Mouse (Mus musculus): ENCODE data around the gene Syne1. TPM values are rescaled to one million over a fixed set of nuclear protein-coding genes. Genes with fewer than 3 reads are reported as not detected.

Gene Syne1
- polyA plus RNA-seq, 1 experiment = 29.8 TPM

DNA sequence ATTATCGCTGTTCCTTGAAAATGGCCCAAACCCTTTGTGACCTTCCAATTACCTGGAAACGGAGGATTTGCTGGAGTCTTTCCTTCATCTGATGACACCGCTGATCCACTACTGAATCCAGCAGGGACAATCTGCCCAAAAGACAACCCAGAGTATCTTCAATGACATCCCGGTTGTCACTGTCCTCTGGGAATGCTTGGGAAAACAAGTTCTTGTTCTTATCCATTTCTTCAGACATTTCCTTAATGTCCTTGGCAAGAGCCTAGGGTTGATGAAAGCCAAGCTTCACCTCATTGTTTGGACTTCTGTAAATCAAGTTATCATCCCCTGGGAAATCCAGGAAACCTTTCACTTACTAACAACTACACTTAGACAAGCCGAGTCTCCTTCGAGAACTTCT lies 398.2 kb downstream of the Syne1 start:
- DNase-seq (ENCODE audit: low read depth) = no peak

DNA sequence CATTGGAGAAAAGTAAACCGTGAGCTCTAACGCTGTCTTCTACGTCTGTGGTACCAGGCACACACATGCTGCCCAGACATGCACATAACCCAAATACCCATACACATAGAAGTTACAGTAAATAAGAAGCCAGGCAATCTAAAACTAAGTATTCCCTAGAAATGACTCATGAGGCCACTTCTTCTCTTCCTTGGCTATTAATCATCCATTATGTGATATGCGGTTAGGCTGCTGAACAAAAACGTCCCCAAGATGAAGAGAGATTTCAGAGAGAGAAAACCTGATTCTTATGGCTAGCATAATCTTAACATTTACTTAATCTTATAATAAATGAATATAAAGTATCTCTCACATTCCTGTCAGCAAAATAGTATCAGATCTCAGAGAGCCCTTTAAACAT lies 409.8 kb downstream of the Syne1 start:
- DNase-seq (ENCODE audit: low read depth) = no peak

DNA sequence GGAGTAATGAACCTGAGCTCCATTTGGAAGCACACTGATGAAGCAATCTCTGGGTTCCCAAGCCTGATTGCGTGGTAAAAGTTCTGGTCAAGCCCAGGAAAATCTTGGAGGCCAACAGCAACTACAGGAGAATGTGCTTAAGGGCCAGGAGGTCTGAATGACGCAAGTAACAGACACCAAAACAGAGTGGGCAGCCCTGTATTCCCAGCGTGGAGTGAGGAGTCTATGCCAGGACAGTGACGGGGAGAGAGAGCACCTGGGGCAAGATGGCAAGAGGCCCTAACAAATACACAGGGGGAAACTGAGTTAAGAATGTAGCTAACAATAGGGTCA lies 411.4 kb downstream of the Syne1 start:
- no peak for DNase-seq (ENCODE audit: low read depth)

DNA sequence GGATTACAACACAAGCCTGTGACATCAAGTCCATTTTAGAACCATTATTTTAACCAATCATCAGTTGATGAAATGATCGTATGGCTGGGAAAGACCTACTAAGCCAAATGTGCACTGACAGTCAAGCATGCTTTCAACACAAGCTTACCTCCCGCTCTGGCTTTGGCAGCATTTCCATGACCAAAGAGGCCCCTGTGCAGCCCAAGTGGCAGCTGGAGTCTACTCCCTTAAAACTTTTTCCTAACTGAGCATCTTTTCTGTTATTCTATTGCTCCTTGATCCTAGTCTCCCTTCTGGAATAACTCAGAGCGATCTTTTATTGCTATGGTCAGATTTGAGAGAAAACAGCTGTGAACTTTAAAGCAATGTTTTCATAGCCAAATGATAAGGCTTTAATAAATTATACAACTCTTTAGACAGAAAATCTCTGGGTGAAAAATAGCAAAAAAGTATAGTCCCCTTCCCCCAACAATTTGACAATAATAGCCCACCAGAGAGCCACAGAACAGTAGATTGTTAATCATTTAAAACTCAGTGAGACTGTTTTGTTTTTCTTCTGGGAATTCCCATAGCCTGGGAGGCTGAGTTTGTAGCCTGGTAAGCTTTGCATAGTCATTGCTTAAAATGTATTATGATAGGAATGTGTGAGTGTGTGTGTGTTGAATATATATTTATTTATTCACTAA lies 411.9 kb downstream of the Syne1 start:
- DNase-seq (ENCODE audit: low read depth) = no peak

DNA sequence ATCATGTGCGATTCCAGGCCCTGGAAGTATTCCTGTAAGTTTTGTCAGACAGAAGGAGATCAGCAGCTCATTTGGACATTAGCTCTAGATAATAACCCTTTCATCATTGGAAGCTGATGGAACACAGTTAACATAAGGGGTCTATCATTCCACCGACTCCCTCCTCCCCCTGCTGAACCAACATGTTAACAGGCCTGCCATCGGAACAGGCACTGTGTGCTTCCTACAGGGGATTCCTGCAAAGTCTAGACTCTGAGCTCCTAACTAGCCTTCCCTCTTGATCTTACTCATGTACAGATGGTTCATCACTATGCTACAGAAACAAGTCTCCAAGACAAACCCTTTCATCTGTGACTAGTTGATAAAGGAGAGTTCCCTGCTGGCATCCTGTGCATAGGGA lies 419.2 kb downstream of the Syne1 start:
- no peak for DNase-seq (ENCODE audit: low read depth)

DNA sequence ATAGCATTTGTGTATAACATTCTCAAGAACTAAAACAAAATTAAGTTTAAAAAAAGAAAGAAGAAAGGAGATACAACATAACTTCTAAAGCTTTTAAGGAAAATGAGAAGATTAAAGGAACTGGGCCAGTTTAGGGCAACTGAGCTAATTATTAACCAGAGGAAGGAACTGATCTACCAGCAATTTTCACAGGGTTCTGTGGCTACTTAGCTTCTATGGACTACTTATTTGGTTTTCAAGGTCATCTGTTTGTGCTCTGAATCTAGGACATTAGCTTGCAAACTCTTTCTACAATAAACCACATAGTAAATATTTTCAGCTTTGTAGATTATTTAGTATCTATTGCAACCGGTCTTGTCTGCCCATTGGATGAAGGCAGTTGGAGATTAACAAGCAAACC lies 420.8 kb downstream of the Syne1 start:
- no peak for DNase-seq (ENCODE audit: low read depth)

DNA sequence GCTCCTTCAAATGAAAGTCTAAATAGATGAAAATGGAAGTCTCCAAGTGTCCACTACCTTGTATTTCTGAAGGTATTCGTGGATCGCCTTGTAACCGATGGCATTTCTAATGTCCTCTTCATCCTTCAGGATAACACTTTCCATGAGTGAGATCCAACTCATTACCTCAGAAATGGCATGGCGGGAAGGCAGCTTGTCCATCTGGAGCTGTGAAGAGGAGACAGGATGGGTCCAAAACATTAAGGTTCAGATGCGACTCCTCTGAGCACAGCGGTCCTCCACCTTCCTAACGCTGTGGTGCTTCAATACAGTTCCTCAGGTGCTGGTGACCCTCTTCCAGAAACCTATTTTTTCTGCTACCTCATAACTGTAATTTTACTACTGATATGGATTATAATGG lies 426.5 kb downstream of the Syne1 start:
- no peak for DNase-seq (ENCODE audit: low read depth)

DNA sequence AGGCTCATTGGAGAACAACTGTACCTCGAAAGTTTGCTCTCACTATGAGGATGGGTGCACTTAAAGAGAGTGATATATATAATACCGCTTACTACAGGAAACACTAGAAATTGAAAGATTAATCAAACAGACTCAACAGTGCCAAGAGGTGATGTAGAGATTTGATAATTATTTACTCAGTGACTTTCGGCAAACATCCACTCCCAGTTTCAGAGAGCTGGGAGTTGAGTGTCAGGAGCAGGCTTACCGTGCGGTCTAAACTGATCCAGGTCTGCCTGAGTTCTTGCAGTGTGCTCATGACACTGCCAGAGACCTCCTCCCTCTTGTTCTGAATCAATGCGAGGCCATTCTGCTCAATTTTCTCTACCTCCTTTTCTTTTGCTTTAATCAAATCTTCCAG lies 434.6 kb downstream of the Syne1 start:
- no peak for DNase-seq (ENCODE audit: low read depth)

DNA sequence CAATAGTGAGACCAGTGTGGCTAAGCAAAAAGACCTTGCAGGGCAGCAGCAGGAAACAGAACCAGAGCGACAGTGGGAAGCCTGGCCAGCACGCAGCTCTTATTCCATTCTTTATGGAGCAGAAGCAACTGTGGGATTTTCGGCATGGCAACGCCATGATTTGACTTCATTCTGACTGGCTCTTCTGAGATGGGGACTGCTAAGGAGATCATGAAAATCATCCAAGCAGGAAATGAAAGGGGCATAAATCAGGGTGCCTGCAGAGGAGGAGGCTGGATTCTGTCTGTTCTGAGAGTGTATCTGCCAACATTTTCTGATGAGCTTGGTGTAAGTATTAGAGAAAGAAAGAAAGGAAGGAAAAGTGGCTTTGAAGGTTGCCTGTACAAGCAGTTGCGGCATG lies 435.1 kb downstream of the Syne1 start:
- no peak for DNase-seq (ENCODE audit: low read depth)

DNA sequence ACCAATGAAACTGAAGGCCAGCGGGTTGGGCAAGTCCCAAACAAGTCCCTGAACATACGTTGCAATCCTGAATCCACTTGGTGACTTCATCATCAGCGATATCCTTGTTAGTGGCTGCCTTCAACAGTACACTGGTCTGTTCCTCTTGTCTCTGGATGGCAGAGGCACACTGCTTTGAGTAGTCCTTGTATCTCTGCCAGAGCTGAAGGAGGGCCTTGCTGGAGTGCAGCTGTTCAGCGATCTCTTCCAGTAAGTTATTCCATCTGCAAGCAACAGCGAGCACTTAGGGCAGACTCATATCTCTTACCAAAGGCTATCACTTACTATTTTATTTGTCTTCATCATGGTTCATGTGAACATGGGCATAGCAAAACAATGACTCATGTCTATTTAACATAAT lies 440.5 kb downstream of the Syne1 start:
- no peak for DNase-seq (ENCODE audit: low read depth)

DNA sequence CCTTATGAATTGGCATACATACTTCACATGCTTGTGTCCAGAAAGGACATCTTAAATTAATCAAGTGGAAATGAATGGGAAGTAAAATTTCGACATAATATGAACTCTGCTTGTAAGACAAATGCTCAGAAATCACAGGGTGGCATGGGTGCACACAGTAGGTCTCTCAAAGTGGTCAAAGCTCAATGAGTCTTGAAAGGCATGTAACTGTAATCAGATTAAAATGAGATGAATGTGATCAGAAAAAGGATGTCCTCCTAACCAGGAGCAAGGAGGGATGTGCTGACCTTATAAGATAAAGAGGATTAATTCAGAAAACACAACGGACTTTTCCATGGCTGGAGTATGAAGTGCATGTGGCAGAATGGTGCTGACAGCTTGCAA lies 453.5 kb downstream of the Syne1 start:
- DNase-seq (ENCODE audit: low read depth) = no peak

DNA sequence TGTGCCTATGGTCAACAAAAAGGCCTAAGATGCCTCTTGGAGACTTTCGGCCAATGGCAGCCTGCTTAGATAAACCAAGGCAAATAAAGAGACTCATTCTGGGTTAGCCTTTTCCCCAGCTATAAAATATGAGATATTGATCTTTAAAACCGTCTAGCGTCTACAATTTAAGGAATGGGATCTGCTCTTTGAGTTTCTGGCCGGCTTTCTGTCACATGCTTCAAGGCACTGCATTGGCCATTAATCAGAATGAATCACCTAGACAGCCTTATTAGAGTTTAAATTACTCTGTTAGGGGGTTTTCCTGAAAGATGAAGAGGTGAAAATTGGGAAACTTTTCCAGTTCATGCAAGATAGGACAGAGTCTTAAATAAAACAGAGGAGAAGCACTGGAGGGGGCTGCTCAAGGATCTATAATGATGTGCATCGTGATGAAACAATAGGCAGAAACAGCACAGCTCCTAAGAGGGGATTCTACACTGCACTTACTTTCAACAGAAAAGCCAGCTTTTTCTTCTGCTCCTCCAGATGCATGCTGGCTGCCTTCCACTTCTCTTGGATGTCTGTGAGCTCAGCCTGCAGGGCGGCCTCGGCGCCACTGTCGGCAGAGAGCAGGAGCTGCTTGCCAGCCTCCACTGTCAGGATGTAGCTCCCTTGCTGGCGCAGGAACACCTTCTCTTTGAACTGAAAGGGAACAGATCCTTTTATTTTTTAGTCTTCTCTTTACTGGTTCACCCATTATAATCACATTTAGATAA lies 454.1 kb downstream of the Syne1 start:
- no peak for DNase-seq (ENCODE audit: low read depth)

DNA sequence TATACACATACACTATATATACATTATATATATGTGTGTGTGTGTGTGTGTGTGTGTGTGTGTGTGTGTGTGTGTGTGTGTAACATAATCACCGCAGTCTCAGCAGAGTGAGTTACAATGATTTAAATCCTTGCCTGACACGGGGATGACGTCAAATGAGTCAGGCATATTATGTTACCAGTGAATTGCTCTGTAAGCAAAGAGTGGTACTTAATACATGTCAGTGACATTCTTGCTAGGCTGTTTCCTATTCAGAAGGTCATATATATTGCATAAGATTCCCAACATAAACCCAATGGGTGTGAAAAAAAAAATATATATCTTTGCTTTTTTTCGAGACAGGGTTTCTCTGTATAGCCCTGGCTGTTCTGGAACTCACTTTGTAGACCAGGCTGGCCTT lies 462.1 kb downstream of the Syne1 start:
- DNase-seq (ENCODE audit: low read depth) = no peak

DNA sequence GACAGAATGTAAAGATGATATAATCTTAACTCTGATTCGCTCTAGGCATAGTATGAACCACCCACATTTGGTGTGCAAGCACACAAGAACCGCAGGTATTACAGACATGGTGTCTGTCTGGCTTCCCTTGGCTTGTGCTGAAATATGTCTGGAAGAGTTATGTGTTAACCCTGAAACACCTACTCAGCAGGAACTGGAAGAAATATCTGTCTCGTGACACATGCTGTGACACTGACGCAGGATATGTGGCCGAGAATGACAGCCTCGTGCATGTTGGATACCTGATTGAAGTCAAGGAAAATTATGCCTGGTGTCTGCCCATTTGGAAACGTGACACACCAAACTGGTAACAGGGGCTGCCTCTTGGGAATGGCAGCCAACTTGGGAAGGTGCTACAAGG lies 463.9 kb downstream of the Syne1 start:
- peak; percentile 52 for DNase-seq (ENCODE audit: low read depth)

DNA sequence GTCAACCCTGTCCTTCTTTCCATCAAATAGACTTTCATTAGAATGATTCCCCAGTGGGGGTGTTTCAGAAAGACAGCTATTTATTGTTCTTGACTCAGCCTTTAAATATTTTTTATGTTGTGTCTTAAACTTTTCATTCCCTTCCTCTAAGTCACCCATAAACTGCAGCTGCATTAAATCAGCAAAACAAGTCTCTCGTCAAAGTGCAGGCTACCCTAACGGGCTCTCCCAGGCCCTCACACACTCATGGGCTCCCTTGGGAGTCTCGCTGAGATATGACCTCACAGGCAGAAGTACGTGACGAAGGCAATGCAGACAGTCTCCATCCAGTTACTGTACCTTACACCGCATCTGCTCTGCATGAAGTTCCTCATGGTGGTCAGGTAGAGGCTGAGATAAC lies 465.0 kb downstream of the Syne1 start:
- DNase-seq (ENCODE audit: low read depth) = no peak

DNA sequence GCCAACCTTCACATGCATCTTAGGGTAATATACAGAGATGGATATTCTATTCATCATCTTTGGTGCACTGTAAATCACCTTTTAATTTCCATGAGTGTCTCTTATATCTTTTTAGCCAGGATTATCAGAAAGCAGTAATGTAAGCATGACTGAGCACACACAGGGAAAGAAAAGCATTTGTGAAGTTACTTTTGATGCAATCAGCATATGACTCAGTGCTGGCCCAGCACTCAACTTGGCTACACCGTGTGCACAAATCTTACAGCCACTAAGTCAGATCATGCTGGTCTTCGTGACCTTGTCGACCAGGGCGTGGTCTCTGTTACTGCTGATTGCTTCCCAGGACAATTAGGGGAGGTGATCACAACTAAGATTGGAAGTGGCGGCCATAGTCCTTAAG lies 465.5 kb downstream of the Syne1 start:
- DNase-seq (ENCODE audit: low read depth) = no peak

DNA sequence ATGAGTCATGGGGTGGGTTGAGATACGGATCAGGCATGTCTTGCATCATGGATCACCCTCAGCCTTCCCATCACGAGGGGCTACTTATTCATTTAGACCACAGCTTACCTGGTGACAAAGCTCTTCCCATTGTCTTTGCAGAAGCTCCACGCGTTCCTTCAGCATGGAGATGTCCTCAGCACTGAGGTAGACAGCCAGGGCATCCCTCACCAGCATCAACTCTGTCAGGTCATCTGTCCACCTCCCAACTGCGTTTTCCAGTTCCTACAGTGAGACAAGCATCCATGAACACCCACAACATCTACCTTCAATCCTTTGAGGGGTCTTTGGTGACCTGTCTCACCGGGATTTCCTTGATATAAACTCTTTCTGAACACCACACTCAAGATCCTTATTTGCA lies 467.6 kb downstream of the Syne1 start:
- no peak for DNase-seq (ENCODE audit: low read depth)

DNA sequence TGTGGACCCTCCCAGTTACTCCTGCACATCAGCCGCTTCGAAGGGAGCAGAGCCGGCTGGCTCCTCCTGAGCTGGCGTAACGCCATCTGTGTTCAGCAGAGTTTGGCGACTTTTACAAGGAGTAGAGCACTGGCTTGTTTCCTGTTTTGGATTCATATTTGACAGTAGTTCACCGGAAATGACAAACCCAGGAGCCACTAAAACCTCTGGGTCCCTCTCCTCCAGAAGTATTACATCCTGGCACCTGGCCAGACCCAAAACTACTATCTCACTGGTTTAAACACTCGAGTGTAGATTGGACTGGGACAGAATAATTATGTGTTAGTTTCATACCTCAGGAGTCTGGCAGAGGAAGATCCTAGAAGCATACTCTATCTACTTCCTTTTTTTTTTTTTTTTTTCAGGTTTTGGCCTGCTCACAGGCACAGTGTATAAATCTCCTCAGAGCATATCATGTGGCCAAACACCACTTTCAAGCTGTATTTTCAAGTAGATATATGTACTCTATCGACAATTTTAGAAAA lies 471.3 kb downstream of the Syne1 start:
- no peak for DNase-seq (ENCODE audit: low read depth)

DNA sequence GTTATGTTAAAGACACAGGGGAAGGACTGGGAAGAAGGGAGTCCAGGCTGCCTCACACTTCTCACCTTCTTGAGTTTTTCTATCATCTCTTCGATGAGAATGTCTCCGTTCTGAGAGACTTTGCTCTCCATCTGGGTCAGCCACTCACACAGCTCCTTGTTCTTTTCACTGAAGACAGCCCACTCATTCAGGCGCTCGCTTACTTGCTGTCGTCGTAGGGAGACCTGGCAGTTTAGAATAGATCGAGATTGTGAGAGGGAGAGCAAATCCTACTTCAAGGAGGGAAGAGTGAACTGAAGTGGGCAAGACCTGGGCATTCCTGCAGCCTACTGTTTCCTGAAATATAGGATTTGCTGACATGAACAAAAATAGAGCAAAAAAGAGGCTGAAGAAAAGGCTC lies 475.6 kb downstream of the Syne1 start:
- DNase-seq (ENCODE audit: low read depth) = no peak

DNA sequence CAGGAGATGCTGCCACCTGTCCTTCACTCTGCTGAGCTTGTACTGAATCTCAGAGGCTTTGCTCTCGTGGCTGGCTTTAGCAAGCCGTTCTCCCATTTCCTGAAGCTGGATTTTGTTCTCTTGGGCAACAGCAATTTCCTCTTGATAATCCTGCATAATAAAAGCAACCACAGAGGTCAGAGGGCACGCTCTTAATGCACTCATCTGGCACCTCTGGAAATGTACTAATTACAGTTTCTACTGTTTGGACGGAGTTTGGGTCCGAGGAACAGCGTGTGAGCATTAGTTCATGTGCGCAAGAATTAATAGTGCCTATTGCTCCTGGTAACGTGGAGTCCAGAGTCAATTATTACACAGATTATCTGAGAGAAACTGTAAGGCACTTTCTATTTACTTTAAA lies 479.2 kb downstream of the Syne1 start:
- no peak for DNase-seq (ENCODE audit: low read depth)

DNA sequence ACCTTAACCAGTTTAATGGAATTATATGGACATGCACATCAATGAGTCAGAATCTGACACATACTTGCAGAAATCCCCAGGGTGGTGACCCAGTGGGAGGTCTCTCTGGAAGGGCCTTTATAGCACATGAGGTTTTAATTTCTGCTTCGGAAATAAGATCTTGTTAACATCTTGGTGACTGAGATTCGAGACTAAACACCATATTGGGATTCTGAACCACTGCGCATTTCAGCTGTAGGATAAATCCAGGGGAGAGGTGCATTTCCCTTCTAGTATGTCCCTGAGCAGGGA lies 480.4 kb downstream of the Syne1 start:
- no peak for DNase-seq (ENCODE audit: low read depth)

DNA sequence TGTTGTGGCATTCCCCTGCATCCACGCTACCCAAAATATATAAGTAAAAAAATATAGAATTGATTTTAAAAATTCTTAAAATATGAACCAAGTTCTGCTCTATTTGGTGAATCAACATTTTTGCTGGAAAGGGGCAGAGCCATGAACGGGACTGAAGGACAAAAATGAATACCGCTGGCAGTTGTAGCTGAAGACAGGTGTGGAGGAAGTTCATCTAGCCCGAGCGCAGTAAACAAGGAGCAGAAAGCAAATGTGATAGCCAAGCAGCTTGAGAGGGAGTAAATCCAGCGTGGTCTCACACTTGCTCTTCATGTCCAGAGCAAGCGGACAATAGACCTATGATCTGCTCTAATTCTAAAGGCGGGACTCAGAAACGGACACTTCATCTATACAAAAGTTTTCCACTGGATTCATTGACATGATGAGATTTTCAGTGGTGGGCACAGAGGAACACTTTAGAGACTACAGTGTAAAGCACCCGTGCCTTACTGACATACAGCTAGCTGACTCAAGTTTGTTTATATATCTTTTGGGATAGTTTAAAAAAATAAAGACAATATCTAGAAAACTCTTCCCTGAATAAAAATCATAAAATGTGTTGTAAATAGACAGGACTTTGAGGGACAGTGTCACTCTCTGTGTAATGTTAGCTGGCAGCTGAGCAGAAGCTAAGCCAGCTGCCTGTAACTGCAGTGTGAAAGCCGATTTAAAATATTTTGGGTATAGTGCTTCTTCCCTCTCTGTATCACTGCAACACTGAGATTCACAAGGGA lies 480.9 kb downstream of the Syne1 start:
- DNase-seq (ENCODE audit: low read depth) = no peak

DNA sequence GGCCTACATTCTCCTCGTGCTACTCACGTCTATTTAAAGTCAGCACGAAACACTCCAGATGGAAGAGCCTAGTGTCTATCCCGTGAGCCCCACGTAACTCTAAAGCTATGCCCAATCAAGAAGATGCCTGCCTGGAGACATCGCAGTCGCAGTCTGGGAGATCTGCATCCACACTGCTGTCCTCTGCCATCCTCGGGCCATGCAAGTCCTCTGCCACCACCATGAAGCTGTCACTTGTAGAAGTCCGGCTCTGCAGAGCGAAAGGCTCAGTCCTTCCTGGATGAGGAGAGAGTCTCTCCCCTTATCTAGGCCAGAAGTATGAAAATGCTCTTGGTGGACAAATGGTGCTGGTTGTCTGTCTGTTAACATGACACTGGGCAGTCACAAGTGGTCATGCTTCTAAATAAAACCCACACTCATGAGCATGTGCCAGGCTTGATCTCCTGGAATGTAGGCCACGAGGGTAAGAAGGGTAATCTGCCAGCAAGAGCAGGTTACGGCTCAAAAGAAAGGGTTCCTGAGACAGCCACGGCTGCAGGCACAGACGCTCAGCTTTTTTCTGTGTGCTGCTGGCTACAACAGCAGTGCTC lies 482.5 kb downstream of the Syne1 start, which contains the start of gene Gm10097:
Gene Gm10097, plus strand, starts transcription at position 517 of the 590 bp plus-strand sequence.
- no peak for DNase-seq (ENCODE audit: low read depth)

Measured in gonadal fat pad, adult 2 months (tissue).